Mouse (Mus musculus) layer of hippocampus, adult 6 months (tissue): ENCODE measurements around the gene 2700097O09Rik. TPM values are rescaled to one million over a fixed set of nuclear protein-coding genes. Genes with fewer than 3 reads are reported as not detected.

Experiments used
- long read RNA-seq, 2 experiments: library from polyadenylated mRNA; unstranded; transcript quantifications; one replicate each; pipeline ENCODE4 v2.0.0; 2019 to 2020
- polyA plus RNA-seq: library from polyadenylated mRNA; unstranded; fragments of <200 nt; fragmentation: Nextera tagmentation; gene quantifications from 2 replicates; pipeline ENCODE4 v1.2.3, GENCODE M21; 2021

The 2700097O09Rik gene
- polyA plus RNA-seq: 10.2 and 11.3 TPM in 2 replicates
- long read RNA-seq, experiment 1, transcript 2700097O09Rik-201 (8 exons, 1,105 nt): major isoform, 5 of 9 reads
- long read RNA-seq, experiment 1, partial matches to known transcripts: 2 of 9 reads
- long read RNA-seq, experiment 1, other reads (novel, unspliced or antisense): 2 of 9 reads
- long read RNA-seq, experiment 2, full-length matches to known transcripts: 8 of 32 reads
- long read RNA-seq, experiment 2, partial matches to known transcripts: 19 of 32 reads
- long read RNA-seq, experiment 2, other reads (novel, unspliced or antisense): 5 of 32 reads

GRCm38 (mm10) chr12:55079726-55080600, at the start of gene 2700097O09Rik, which contains the start of gene Srp54a:
2700097O09Rik (minus strand) TSS chr12:55080110.
Srp54a (plus strand) TSS chr12:55080262.

GRCm38 (mm10) chr12:55124242-55124641, 44.3 kb upstream of the 2700097O09Rik start, which contains the start of gene Fam177a:
Fam177a (plus strand) TSS chr12:55124469.

GRCm38 (mm10) chr12:55013626-55014398, 66.1 kb downstream of the 2700097O09Rik start, which contains the start of gene Baz1a:
Baz1a (minus strand) TSS chr12:55014348.

Other genes starting within 250 kb of the 2700097O09Rik start
- 93.5 and 104 TPM in 2 replicates for gene Cfl2, start 217.2 kb downstream of the 2700097O09Rik start, polyA plus RNA-seq
- gene Gm20403, start 93.6 kb downstream of the 2700097O09Rik start, polyA plus RNA-seq: not detected in 2 replicates
- gene Baz1a, start 65.8 kb downstream of the 2700097O09Rik start, polyA plus RNA-seq: 0.10 TPM in 2 replicates
- 98.0 and 102 TPM in 2 replicates for gene Srp54a, start 152 bp upstream of the 2700097O09Rik start, polyA plus RNA-seq
- gene Fam177a, start 44.4 kb upstream of the 2700097O09Rik start, polyA plus RNA-seq: 37.7 and 43.5 TPM in 2 replicates
- gene Srp54b, start 75.0 kb upstream of the 2700097O09Rik start, polyA plus RNA-seq: 45.1 and 47.7 TPM in 2 replicates
- gene 1700047I17Rik2, start 119.5 kb upstream of the 2700097O09Rik start, polyA plus RNA-seq: not detected in 2 replicates
- 63.1 and 63.3 TPM in 2 replicates for gene Srp54c, start 150.1 kb upstream of the 2700097O09Rik start, polyA plus RNA-seq
- 4.6 and 5.0 TPM in 2 replicates for gene 1110008L16Rik, start 219.5 kb upstream of the 2700097O09Rik start, polyA plus RNA-seq
- 7.9 and 8.0 TPM in 2 replicates for gene Ppp2r3c, start 222.9 kb upstream of the 2700097O09Rik start, polyA plus RNA-seq